Comparison of ENCODE assay signal across 9 mouse cellular contexts in the genomic region with DNA sequence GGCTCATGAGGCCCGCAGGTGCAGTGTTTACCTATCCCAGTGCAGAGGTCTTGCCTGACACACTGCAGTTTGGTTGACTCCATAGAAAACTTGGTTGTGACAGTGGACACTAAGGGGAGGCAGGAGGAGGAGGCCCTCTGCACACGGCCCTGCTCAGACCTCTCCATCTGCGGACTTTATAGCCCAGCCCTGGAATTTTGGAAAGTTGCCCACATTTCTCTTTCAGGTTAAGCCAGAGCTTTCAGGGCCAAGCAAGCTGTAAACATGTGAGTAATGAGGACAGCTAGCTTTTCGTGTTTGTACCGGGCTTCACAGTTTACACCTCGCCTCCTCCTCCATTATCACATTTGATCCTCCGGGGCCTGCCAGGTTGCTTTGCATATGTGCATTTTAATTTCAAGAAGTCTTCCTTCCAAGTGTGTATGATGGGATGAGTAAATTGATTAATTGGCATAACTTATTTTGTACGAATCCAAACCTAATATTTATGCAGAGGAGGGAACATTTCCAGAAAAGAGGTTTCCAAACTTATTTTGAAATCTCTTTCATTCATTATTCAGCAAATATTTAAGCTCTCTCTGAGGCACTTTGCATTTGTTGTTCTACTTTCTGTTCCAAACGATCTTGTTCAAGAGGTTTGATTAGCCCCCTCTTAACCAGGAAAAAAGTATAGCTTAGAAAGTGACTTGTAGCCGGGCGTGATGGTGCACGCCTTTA.
DNase-seq lines count a peak whose midpoint lies in the region; ATAC-seq and TF ChIP-seq lines count a peak whose summit lies in the region.
"Had no signal": no experiment of that assay in that cellular context is flagged by ENCODE, and none has a peak within 500 bp of the region (broad histone marks: within the 10 kb centered on the region; RNA-seq: fewer than 3 reads in every experiment).

No protein-coding gene starts in this region.

- intact Hi-C loops in heart, postnatal 36 days (cut with DNase I): loop anchor here (2.0 kb wide), 1 partner anchor 32 kb away; no protein-coding TSS in a partner anchor

- peak; percentile 21; the same call in 1 of the 2 replicates for ATAC-seq in heart, embryonic 13.5 days (ENCODE audit: extremely low read depth, insufficient number of reproducible peaks, low FRiP score, low TSS enrichment)
- peak; percentile 78 for ATAC-seq in stomach, postnatal 0 days (ENCODE audit: low FRiP score, low TSS enrichment)

- H3K36me3 ChIP-seq in heart, embryonic 13.5 days: peaks cover 67% of the 10 kb centered on the region
- H3K36me3 ChIP-seq in stomach, postnatal 0 days (ENCODE audit: control insufficient read depth, insufficient read depth, low read length): peaks cover 14% of the 10 kb centered on the region; the same call in 1 of the 2 replicates
- H3K36me3 ChIP-seq: G1E had no signal

- TF ChIP-seq EP300 in stomach, postnatal 0 days (optimal IDR thresholded peaks at IDR 0.05): no peak

- 52% methylated on average over 12 of the region's 12 CpGs for WGBS in heart, embryonic 13.5 days
- 32% methylated on average over 12 of the region's 12 CpGs for WGBS in stomach, postnatal 0 days

- H3K4me1 ChIP-seq in heart, embryonic 13.5 days: peaks cover 63% of the 10 kb centered on the region
- H3K4me1 ChIP-seq in stomach, postnatal 0 days (replicated peaks; ENCODE audit: control insufficient read depth, insufficient read depth): 0 out of 2 replicates have a peak, but pooled peaks cover 2% of the 10 kb centered on the region

- H3K4me3 ChIP-seq in heart, embryonic 13.5 days: no peak overlapping the region
- H3K4me3 ChIP-seq in stomach, postnatal 0 days (ENCODE audit: low read depth, low read length): no peak overlapping the region

- H3K9me3 ChIP-seq in heart, embryonic 13.5 days: no peaks in the 10 kb centered on the region
- no peaks in the 10 kb centered on the region for H3K9me3 ChIP-seq in stomach, postnatal 0 days (ENCODE audit: control insufficient read depth, low read length)
- H3K9me3 ChIP-seq: G1E had no signal

- peak overlapping the region; percentile 28; the same call in 1 of the 2 replicates for H3K9ac ChIP-seq in heart, embryonic 13.5 days
- no peak overlapping the region for H3K9ac ChIP-seq in stomach, postnatal 0 days (ENCODE audit: low read length)

- H3K4me2 ChIP-seq in heart, embryonic 13.5 days: no peak overlapping the region
- H3K4me2 ChIP-seq in stomach, postnatal 0 days (replicated peaks; ENCODE audit: low read depth): no peak overlapping the region

- peak overlapping the region; percentile 50 for H3K27ac ChIP-seq in heart, embryonic 13.5 days (replicated peaks)
- no peak overlapping the region; the same call in 1 of the 2 replicates for H3K27ac ChIP-seq in stomach, postnatal 0 days (replicated peaks)

- TF ChIP-seq CTCF in stomach, postnatal 0 days (IDR thresholded peaks at IDR 0.05; ENCODE audit: low read depth): no peak

- no peaks in the 10 kb centered on the region for H3K27me3 ChIP-seq in heart, embryonic 13.5 days (replicated peaks)
- H3K27me3 ChIP-seq in stomach, postnatal 0 days (ENCODE audit: control insufficient read depth, insufficient read depth, low read length): no peaks in the 10 kb centered on the region

- no peak for DNase-seq in heart, postnatal 36 days
- DNase-seq in urinary bladder, postnatal 25 days (ENCODE audit: low spot score): peak; percentile 33
- no peak for DNase-seq in urinary bladder, postnatal 4 days (ENCODE audit: low spot score in 2 of 2)
- DNase-seq in kidney, postnatal 25 days: peak; percentile 79 to 87
- DNase-seq in stomach, postnatal 0 days (ENCODE audit: low spot score): peak; percentile 51
- no peak for DNase-seq in right cerebral cortex, adult 2 months (ENCODE audit: low spot score in 2 of 2)
- DNase-seq in right cerebral cortex, adult 18-20 months: no peak

Comparison
In these comparisons a context has a peak if more than half of its experiments do, and no peak if none do; other contexts are left out.
1. DNase-seq: peak in urinary bladder, postnatal 25 days (single experiment), kidney, postnatal 25 days (2 of 2) and stomach, postnatal 0 days (single experiment); none in heart, postnatal 36 days (0 of 2), urinary bladder, postnatal 4 days (0 of 2), right cerebral cortex, adult 2 months (0 of 2) and right cerebral cortex, adult 18-20 months (single experiment).